Mouse (Mus musculus): Measurements from ENCODE around the gene Kcnip1.

DNA sequence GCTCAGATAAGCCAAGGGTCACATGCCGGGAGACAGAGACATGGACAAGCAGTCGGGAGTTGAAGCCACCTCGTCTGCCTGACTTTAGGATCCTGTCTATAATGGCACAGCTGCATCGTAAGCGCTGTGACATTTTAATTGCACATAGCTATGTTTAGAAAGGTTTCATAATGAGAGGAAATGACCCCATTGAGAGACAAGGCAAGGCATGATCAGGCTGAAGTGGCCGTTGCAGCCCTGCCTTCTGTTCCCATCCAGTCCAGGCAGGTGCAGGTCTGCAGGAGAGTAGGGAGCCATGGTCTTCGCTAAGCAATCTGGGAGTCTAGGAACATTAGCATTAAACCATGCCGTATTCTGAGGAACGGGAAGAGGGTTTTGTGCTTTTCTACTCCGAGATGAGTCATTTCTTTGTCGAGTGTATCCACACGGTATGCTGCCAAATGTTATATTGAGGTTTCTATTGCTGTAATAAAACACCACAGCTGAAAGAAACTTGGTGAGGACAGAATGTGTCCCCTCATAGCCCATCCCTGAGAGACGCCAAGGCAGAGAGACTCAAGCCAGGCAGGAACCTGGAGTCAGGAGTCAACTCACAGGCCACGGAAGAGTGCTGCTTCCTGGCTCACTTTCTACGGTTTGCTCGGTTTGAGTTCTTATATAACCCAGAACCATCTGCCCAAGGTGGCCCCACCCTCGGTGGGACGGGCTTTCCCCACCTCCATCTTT, 60.4 kb downstream of the Kcnip1 start:
- TF ChIP-seq CTCF (IDR thresholded peaks at IDR 0.05; ENCODE audit: low read depth, low read length), result no peak
- no peak for TF ChIP-seq POLR2A (IDR thresholded peaks at IDR 0.05; ENCODE audit: extremely low read depth, insufficient read depth, low read length)
